Mouse (Mus musculus): ENCODE measurements at regions not wholly inside any gene's neighbourhood (a gene's known extent, or its start where the extent isn't known, plus 50 kb on each side); places are given as distances from the start of the nearest gene placed in this dataset.

DNA sequence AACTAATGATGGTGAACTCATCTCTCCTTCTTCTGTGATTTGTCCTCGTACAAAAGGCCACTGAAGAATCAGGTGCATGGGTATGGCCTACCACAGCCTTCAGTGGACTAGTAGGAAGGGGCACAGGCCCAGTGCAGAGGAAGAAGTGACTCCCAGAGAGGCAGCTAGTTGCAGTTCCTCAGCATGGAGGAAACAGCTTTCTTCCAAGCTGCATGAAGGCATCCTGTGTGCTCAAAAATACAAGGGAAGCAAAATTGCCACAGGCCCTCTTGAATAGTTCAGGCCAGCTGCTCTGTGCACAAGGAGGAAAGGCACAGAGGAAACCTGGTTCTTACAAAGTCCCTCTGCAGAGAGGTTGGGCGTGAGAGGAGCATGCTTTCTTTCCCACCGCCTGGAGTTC is 322.7 kb upstream of the Nrp1 start:
- no peak for DNase-seq (ENCODE audit: low spot score in 2 of 2)

DNA sequence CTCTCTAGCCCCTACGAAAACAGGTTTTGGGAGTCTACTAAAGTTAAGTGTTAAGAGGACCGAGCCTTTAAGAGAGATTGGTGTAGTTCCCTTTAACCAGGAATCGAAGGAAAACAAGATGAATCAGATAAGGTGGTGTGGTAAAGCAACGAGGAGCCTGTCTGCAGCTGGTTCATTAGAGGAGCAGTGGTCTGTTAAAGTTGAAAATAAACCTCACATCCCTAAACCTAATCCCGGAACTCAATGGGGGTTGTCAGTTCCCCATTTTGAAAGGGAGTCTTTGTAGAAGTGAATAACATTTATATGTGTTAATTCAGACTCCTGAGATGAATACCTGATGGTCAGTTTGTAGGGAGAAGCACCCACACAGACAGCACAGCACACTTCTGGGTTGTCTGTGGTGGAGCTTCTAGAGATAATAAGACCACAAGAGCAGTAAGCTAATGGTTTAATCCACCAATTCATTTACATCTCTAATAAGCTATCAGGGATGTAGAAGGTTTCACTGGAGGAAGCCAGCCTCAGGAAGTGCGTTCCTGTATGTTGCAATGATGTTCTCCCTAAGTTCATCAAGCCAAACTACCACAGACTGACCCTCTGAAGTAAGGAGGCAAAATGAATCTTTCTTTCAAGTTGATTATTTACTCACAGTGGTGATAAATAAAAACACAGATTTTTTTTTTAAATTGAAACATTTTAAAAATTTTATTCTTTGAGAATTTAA is 318.9 kb upstream of the Nrp1 start:
- no peak for DNase-seq (ENCODE audit: low spot score in 2 of 2)

DNA sequence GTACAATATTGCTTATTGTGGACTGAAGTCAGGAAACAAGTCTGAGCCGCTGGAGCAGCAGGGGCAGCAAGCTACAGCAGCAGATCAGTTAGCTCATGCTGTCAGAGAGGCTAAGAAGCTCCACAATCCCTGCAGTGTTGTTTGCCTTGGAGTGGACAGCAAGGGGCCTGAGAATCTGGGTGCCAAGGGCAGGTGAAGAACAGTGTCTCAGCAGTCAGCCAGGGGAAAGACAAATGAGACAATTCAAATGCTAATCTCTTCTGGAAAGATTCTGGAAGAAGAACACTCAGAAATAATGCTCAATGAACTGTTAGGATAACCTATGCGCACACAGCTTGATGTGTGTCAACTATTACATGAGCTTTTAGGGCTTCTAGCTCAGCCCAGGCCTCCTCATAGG is 315.5 kb upstream of the Nrp1 start:
- no peak for DNase-seq (ENCODE audit: low spot score in 2 of 2)

DNA sequence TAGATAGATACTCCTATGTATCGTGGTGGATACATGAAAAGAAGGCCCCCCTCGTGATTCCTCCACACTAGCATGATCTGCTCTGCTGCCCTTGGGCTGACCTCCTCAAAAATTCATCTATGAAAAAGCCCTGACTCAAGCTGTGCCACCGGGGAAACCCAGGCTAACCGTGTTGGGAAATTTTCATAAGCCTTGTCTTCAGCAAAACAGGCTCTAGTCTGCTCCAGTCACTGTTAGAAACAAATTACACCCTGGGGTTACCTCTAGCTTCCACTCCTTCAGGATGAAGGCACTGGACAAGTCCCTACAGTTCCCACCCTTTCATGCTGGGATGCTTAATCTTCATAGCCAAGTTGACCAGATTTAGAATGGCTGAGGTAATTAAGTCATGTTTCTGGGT is 315.0 kb upstream of the Nrp1 start:
- DNase-seq (ENCODE audit: low spot score in 2 of 2), result no peak

DNA sequence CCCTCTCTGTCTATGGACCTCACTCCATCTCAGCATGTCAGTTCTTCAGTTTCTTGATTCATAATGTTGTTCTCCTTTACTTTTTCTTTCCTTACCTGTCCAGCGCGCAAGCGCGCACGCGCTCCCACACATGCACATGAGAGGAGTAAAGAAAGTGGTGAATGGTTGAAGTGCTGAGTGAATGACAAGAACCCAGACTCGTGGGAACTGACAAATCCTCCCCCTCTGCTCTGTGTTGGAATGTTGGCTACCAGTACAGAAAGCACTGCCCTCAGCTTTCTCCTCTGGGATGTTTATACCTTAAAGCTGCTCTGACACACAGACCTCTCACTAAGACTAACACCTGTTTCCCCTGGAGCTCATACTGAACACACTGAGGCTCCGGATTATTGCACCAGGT is 302.2 kb upstream of the Nrp1 start:
- no peak for DNase-seq (ENCODE audit: low spot score in 2 of 2)

DNA sequence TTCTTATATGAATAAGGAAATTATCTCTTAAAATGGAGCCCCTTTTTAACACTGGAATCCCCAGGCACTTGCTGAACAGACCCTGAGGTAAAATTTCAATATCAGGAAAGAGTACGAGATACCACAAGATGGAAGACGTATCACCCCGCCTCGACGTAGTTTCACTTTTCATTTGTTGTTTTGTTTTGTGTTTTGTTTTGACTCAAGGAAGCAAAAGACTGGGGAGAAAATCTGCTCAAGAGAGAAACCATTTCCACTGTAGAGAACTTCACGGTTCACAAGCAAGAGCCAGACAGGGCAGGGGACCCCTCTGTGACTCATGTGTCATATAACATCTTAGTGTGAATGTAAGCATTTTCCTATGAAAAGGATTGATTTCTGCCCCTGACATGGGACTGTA is 300.6 kb upstream of the Nrp1 start:
- no peak for DNase-seq (ENCODE audit: low spot score in 2 of 2)

DNA sequence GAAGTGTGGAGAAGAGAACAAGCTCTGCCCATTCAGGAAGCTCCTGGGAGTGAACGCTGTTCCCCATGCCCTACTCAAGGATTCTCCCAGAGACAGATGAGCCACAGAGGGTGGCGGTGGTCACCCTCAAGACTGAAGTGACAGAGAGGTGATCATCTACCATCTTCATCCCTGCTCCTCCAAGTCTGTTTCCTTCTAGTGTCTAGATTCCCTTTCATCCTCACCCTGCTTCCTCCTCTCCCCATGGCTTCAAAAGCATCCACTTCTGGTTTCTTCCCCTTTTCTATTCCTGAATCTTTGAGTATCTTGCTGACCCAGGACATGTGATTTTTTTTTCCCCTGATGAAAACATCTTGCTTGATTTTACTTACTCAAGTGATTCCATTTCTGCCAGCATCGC is 298.6 kb upstream of the Nrp1 start:
- no peak for DNase-seq (ENCODE audit: low spot score in 2 of 2)

DNA sequence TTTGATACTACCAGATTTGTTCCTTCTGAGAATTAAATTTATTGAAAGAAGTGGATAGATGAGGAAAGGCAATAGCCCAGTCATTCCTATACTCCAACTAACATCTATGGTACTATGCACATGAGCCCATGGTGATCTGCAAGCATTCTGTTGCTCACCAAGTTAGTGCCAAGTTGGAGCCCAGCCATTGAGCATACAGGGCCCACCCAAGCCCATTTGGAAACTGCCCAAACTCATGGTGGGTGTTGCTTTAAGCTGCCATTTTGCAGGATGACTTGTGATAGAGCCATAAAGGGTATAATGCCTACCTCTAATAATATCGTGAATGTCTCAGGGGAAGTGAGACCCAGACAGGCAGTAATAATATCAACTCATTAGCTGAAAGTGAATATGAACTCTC is 294.2 kb upstream of the Nrp1 start:
- DNase-seq (ENCODE audit: low spot score in 2 of 2), result no peak

DNA sequence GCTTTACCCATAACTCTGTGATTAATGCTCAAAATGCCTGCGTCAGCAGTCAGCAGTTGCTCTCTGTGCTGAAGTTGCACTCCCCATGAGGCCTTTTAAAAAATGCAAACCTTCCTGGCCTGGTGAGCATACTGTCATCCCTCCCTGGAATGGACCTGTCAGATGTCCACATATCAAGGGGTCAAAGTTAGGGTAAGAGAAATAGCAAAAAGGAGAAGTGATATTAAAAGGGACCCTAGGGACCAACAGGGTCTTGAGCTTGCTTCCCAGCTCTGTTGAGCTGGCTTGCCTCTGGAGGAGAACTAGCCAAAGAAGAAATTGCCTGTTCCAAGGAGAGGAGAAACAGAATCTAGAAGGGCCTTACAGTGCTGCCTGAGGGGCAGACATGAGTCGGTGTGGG is 293.3 kb upstream of the Nrp1 start:
- DNase-seq (ENCODE audit: low spot score in 2 of 2), result no peak

DNA sequence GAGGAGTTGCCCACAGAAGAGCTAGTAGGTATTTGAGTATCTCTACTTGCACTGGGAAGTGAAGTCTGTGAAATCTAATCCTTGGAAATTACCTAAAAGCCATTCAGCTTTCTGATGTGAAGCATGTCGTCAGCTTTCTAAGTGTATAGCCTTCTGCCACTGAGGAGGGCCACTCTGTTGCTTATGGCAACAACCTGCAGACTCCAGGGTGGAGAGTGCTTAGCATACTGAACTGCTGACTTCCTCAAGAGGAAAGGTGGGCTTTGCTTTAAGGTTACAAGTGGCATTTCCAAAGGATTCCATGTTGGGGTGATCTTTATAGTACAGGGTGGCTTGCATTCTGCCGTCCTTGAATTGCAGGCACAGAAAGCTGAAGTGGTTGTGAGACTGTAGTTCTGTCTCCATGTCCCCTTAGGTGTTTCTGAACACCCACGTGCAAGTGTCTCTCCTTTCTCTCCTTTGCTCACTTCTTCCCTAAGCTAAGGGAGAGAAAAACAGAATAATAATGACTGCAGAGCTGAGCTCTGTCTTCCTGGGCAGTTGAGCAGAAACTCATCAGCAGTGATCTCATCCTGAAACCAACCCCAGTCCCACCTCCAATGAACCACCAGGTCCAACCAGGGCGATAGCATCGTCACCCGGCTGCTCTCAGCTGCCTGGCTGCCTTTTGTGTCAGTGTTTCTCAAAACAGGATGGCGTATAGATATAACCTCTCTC is 292.3 kb upstream of the Nrp1 start:
- DNase-seq (ENCODE audit: low spot score in 2 of 2), result no peak

DNA sequence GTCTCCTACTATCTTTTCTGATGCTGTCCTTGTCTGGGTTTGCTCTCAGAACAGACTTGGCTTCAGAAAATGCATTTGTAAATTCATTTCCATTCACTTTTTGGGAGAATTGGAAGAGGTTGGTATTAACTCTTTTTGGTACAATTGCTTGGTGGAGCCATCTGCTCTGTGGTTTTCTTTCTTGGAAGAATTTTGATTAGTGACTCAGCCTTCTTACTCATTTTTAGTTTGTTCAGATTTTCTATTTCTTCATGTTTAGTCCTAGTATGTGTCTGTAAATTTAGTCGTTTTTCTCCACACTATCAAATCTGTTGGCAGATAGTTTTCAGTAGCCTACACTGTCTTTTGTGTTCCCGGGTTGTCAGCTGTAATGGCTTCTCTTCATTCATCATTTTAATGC is 288.7 kb upstream of the Nrp1 start:
- no peak for DNase-seq (ENCODE audit: low spot score in 2 of 2)

DNA sequence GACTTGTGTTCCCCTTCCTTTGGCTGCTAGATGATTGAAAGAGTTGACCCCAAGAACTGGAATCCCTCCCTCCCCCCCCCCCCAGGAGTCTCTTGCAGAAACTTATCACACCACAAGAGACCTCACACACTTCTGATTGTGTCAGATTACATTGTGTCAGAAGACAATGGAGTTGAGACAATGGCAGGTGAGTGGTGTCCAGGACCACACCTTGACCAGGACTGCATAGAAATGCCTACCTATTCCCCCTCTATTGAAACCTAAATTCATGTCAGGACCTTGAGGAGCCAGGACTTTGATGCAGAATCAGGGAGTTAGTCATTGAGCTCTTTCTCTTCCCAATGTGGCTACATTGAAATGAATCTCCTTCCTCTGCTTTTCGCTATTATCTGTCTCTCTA is 282.8 kb upstream of the Nrp1 start:
- no peak for DNase-seq (ENCODE audit: low spot score in 2 of 2)

DNA sequence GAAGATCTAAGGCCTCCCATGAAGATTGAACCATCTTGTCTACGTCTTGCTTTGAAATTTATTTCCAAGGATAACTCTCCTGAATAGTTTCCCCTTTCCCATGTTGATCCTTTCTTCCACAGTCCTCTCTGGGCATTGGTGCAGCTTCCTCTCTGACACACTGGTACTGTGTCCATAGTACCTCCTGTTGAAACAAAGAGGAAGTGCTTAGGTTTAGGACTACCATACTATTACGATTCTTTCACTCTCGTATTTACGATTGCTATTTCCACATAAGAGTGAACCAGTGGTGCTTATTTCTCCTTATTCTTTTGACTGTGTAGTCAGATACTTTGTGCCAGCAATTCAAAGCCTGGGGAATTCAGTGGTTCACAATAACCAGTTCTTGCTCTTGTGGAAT is 282.2 kb upstream of the Nrp1 start:
- no peak for DNase-seq (ENCODE audit: low spot score in 2 of 2)

DNA sequence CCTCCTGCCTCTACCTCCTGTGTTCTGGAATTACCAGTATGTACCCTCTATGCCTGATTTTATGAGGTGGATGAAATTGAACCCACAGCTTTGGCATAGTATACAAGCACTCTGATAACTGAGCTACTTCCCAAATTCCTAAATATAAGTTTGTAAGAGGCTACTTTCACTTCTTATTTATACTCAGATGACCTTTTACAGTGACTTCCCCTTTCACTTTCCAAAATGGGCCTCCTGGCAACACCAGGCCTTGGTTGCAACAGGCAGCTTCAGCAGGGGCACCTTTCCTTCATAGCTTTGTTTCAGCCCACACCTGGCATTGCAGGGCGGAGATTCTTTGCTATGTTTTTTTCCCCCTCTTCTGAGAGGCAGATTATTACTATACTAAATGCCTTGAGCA is 279.7 kb upstream of the Nrp1 start:
- no peak for DNase-seq (ENCODE audit: low spot score in 2 of 2)

DNA sequence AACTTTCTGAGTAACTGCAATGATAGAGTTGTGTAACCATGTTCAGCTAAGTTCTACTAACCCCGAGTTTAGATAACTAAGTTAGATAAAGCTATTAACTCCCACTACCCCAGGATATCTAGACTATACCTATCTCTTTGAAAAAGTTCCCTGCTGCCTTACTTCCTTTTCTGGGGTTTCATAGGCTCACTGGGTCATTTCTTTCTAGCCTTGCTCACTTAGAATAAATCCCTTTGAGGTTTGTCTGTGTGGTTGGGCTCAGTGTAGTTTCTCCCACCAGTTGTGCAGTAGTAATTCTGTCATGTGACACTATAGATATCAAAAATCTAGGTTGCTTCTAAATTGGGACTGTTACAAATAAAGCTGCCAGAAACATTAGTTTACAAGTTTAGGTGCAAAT is 272.6 kb upstream of the Nrp1 start:
- no peak for DNase-seq (ENCODE audit: low spot score in 2 of 2)

DNA sequence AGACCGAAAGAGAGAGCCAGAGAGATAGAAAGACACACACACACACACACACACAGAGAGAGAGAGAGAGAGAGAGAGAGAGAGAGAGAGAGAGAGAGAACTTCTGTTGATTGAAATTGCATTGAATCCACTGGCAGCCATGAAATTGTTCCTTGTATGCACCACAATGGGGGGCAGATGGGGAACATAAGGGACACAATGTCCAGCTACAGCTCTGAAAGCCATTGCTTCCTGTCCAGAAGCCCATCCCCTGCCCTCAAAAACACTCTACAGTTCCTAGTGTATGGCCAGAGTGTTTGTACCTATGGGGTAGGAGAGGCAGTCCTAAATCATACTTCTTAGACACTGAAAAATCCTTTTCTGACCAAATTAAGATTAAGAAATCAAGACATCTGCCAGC is 270.9 kb upstream of the Nrp1 start:
- DNase-seq (ENCODE audit: low spot score in 2 of 2), result no peak

DNA sequence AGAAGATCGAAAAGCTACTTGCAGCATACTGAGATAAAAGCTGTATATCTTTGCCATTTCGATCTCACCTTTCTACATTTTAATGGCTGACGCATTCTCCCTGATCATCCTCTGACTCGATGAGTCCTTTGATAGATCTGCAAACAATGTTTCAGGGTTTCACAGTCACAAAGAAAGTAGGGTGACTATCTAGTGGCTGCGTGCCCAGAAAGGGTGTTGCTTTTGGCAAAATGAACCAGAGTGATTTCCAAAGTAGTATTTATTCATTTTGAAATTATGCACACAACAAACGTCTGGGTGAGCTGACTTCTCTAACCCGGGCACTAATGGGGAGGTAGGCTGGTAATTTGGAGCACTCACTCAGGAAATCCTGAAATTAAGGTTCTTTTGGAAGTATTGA is 265.6 kb upstream of the Nrp1 start:
- DNase-seq (ENCODE audit: low spot score in 2 of 2), result peak in 1 of 2 experiments; percentile 4

DNA sequence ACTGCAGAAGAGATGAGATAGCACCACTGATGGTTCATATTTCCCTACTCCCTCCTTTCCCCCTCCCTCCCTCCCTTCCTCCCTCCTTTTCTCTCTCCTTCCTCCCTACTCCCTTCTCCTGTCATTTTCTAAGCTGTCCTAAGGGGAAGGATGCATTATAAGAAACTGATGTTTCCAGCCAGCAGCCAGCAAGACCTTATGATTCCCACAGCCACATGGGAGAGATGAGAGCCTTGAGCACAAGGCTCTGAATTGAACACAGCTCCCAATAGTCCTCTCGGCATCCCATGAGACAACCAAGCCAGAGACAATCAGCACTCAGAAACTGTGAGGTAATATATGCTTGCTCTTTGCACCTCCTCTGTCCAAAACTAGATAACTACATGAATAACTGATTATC is 263.0 kb upstream of the Nrp1 start:
- DNase-seq (ENCODE audit: low spot score in 2 of 2), result no peak

DNA sequence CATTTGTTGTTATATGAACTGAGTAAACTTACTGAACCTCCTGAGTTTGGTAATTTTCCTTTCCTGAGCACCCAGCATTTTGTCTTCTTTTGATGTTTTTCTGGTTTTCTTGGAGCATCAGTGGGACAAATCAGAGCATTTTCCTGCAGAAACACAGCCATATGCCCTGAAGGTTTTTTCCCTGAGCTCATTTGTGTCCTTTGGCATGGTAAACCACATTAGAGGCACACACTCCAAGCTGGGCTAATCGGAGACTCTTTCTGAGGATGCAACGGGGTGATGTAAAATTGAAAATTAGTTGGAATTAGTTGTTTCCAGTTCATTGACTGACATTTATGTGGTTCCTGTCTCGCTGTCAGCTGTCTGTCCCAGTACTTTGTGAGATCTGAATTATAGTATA is 260.8 kb upstream of the Nrp1 start:
- DNase-seq (ENCODE audit: low spot score in 2 of 2), result no peak

DNA sequence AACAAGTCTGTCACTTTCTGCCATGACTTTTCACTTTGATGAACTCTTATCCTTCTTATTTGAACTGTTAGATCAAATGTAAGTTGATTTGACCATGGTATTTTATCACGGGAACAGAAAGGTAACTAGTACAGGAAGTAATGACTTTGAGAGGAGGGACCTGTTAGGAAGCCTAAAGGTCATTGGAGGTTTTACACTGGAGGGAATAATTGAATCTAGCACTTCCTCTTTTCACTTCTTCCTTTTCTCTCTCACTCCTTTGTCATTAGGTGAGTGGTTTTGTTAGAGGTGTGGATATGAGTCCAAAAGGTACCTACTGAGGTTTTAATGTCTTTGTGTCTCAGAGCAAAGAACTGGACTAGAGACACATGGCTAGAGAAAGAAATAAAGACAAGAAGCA is 255.0 kb upstream of the Nrp1 start:
- no peak for DNase-seq (ENCODE audit: low spot score in 2 of 2)

DNA sequence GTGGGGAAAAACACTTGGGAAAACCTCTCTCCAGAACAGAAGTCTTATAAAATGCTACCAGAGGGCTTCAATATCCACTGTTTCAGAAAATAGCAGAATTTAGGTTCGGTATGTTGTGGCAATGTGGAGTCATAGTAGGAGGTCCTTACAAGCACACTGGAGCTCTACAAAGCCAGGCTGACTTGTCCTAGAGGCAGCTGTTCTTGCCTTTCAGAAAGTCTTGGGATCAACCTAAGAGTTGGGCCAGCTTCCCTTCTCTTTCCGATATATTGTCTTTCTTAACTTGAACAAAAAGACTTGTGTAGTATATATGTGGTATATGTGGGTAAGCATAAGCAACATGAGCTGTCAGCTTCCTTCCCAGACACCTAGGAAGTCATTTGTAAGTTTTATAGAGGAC is 251.8 kb upstream of the Nrp1 start:
- no peak for DNase-seq (ENCODE audit: low spot score in 2 of 2)

DNA sequence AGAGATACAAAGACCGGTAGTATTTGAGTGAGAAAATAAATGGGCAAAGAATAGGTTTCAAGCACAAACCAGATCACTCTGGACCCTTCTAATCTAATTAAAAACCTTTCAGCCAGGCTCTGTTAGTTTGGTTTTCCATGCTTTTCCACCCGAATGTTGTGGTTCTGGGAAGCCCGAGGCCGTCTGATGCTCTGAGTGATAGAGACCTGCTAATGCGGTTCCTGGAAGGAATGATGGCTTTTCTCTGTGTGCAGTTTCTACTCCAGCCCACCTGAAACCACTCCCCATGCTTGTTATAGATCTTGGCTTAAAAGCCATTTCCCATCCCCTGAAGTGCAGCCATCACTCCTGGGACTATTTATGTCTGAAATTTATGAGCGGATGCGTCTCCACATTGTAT is 251.4 kb upstream of the Nrp1 start:
- no peak for DNase-seq (ENCODE audit: low spot score in 2 of 2)

DNA sequence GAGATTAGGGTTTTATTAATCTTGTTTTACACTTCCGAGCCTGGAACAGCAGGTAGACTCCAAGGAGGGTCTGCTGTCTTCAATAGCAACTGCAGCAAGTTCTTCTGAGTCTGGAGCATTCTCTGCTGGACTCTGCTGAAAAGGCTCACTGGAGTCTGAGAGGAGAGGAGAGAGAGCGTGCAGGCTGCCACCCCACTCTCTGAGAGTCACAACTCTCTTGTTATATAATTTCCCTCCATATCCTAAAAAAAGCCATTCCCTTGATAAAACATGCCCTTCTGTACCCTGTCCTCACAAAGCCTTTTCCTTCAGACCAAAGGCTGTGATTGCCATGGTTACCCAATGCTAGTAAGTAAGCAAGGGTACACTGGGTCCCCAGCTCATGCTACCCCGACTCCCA is 249.4 kb upstream of the Nrp1 start:
- no peak for DNase-seq (ENCODE audit: low spot score in 2 of 2)
